Mouse (Mus musculus) bone marrow macrophage, adult 2 months (primary cell): Measurements from ENCODE around the gene Ndc1. TPM values are rescaled to one million over a fixed set of nuclear protein-coding genes. Genes with fewer than 3 reads are reported as not detected.

Source experiments
- H3K27ac ChIP-seq: 2 replicates; pipeline ENCODE4 v1.5.1; 2012; ENCODE audit warnings: low read depth, low read length; ENCODE audit not compliant: insufficient read depth
- H3K4me1 ChIP-seq: 2 replicates; pipeline ENCODE4 v1.6.1; 2012; ENCODE audit warnings: low read length; ENCODE audit not compliant: control insufficient read depth, insufficient read depth
- H3K4me3 ChIP-seq: 2 replicates; pipeline ENCODE4 v1.5.1; 2012; ENCODE audit warnings: mild to moderate bottlenecking, low read length, moderate library complexity; ENCODE audit not compliant: insufficient read depth
- CTCF ChIP-seq: IDR thresholded peaks from 2 replicates; pipeline ENCODE4 v1.5.1; 2012; ENCODE audit warnings: low read depth, mild to moderate bottlenecking, low read length, moderate library complexity
- POLR2A ChIP-seq: IDR thresholded peaks from 2 replicates; pipeline ENCODE4 v1.6.1; 2012; ENCODE audit warnings: mild to moderate bottlenecking, low read depth, low read length, borderline replicate concordance
- polyA plus RNA-seq: library from polyadenylated mRNA; stranded (reverse); fragments of >200 nt; gene quantifications from 2 replicates; pipeline ENCODE4 v1.2.4, GENCODE M21; 2012; ENCODE audit not compliant: missing spikeins, insufficient read depth, insufficient read length

Gene Ndc1
- polyA plus RNA-seq, 1 experiment = 19.2 TPM

- Histone ChIP-seq H3K27ac (no peak overlapping the region), H3K4me1 (no peaks in the 10 kb centered on the region), H3K4me3 (no peak overlapping the region)
- no peak for TF ChIP-seq CTCF
Measured at GRCm38 (mm10) chr4:107458907-107459306, 91.3 kb downstream of the Ndc1 start.

- no peaks in the 10 kb centered on the region for H3K4me1 ChIP-seq
- H3K4me3 ChIP-seq = no peak overlapping the region
- H3K27ac ChIP-seq = no peak overlapping the region
- TF ChIP-seq CTCF (no peak), POLR2A (no peak)
Measured at GRCm38 (mm10) chr4:107459461-107459860, 91.9 kb downstream of the Ndc1 start.

GRCm38 (mm10) chr4:107460468-107460867 is 92.9 kb downstream of the Ndc1 start:
- TF ChIP-seq POLR2A (no peak), CTCF (no peak)
- Histone ChIP-seq H3K4me3 (no peak overlapping the region), H3K27ac (no peak overlapping the region), H3K4me1 (no peaks in the 10 kb centered on the region)

Other genes with a start within 250 kb of the Ndc1 start
- gene Tmem59, start 189.4 kb upstream of the Ndc1 start, polyA plus RNA-seq = 293 and 296 TPM in 2 replicates
- gene Tceanc2, start 188.7 kb upstream of the Ndc1 start, polyA plus RNA-seq = 27.9 and 34.4 TPM in 2 replicates
- not detected in 2 replicates for gene Ldlrad1, start 158.6 kb upstream of the Ndc1 start, polyA plus RNA-seq
- gene Lrrc42, start 114.3 kb upstream of the Ndc1 start, polyA plus RNA-seq = 16.1 and 16.8 TPM in 2 replicates
- 21.1 and 27.3 TPM in 2 replicates for gene Hspb11, start 114.2 kb upstream of the Ndc1 start, polyA plus RNA-seq
- not detected in 2 replicates for gene Dio1, start 60.6 kb upstream of the Ndc1 start, polyA plus RNA-seq
- 44.1 and 57.6 TPM in 2 replicates for gene Yipf1, start 53.4 kb upstream of the Ndc1 start, polyA plus RNA-seq
- not detected in 2 replicates for gene Glis1, start 66.8 kb downstream of the Ndc1 start, polyA plus RNA-seq